Mouse (Mus musculus): Measurements from ENCODE around the gene Ctsz.

GRCm38 (mm10) chr2:174459365-174459764, 20.5 kb upstream of the Ctsz start:
- no peak for TF ChIP-seq CTCF (IDR thresholded peaks at IDR 0.05; ENCODE audit: low read depth)
- TF ChIP-seq EP300 (IDR thresholded peaks at IDR 0.05; ENCODE audit: low read depth): no peak

Data from liver, postnatal 0 days (tissue).